Mouse (Mus musculus): ENCODE measurements around the gene Arl5a.

The Arl5a gene

GRCm38 (mm10) chr2:52424747-52425522, at the start of gene Arl5a:
Arl5a (minus strand) TSS chr2:52424901.
- in situ Hi-C loops (cut with MboI): no loop called here

GRCm38 (mm10) chr2:52471545-52472291, 47.0 kb upstream of the Arl5a start:
- in situ Hi-C loops (cut with MboI): no loop called here

GRCm38 (mm10) chr2:52470044-52470560, 45.4 kb upstream of the Arl5a start:
- in situ Hi-C loops (cut with MboI): no loop called here

- in situ Hi-C loops (cut with MboI): no loop called here
Measured at GRCm38 (mm10) chr2:52467629-52468028, 42.9 kb upstream of the Arl5a start.

GRCm38 (mm10) chr2:52461206-52461967, 36.7 kb upstream of the Arl5a start:
- in situ Hi-C loops (cut with MboI): no loop called here

- in situ Hi-C loops (cut with MboI): no loop called here
Measured at GRCm38 (mm10) chr2:52455606-52456479, 31.1 kb upstream of the Arl5a start.

- in situ Hi-C loops (cut with MboI): no loop called here
Measured at GRCm38 (mm10) chr2:52449818-52450217, 25.1 kb upstream of the Arl5a start.

- in situ Hi-C loops (cut with MboI): no loop called here
Measured at GRCm38 (mm10) chr2:52448916-52449315, 24.2 kb upstream of the Arl5a start.

GRCm38 (mm10) chr2:52446648-52447047, 21.9 kb upstream of the Arl5a start:
- in situ Hi-C loops (cut with MboI): no loop called here

GRCm38 (mm10) chr2:52442125-52442524, 17.4 kb upstream of the Arl5a start:
- in situ Hi-C loops (cut with MboI): no loop called here

- in situ Hi-C loops (cut with MboI): no loop called here
Measured at GRCm38 (mm10) chr2:52440420-52441015, 15.8 kb upstream of the Arl5a start.

- in situ Hi-C loops (cut with MboI): no loop called here
Measured at GRCm38 (mm10) chr2:52438437-52438836, 13.7 kb upstream of the Arl5a start.

GRCm38 (mm10) chr2:52438013-52438412, 13.3 kb upstream of the Arl5a start:
- in situ Hi-C loops (cut with MboI): no loop called here

- in situ Hi-C loops (cut with MboI): no loop called here
Measured at GRCm38 (mm10) chr2:52435919-52436632, 11.4 kb upstream of the Arl5a start.

GRCm38 (mm10) chr2:52433365-52433764, 8.7 kb upstream of the Arl5a start:
- in situ Hi-C loops (cut with MboI): no loop called here

- in situ Hi-C loops (cut with MboI): no loop called here
Measured at GRCm38 (mm10) chr2:52427383-52427782, 2.7 kb upstream of the Arl5a start.

- in situ Hi-C loops (cut with MboI): no loop called here
Measured at GRCm38 (mm10) chr2:52426041-52426440, 1.3 kb upstream of the Arl5a start.

- in situ Hi-C loops (cut with MboI): no loop called here
Measured at GRCm38 (mm10) chr2:52425523-52425795, 758 bp upstream of the Arl5a start.

- in situ Hi-C loops (cut with MboI): no loop called here
Measured at GRCm38 (mm10) chr2:52424248-52424728, 413 bp downstream of the Arl5a start.

GRCm38 (mm10) chr2:52423611-52424247, 972 bp downstream of the Arl5a start:
- in situ Hi-C loops (cut with MboI): no loop called here

Measured in mature B cell (primary cell).